Mouse (Mus musculus) G1E-ER4 (cell line): ENCODE data around the gene Acss1. TPM values are rescaled to one million over a fixed set of nuclear protein-coding genes. Genes with fewer than 3 reads are reported as not detected.

ENCODE experiments used
- GATA1 ChIP-seq: IDR thresholded peaks from one replicate; pipeline ENCODE4 v1.8.0; 2012; ENCODE audit warnings: low read length, inconsistent platforms
- polyA plus RNA-seq: library from polyadenylated mRNA; stranded (reverse); fragments of >175 nt; gene quantifications from 2 replicates; pipeline ENCODE4 v1.2.3, GENCODE M21; 2012

Gene Acss1
- polyA plus RNA-seq, 1 experiment: 34.7 TPM

DNA sequence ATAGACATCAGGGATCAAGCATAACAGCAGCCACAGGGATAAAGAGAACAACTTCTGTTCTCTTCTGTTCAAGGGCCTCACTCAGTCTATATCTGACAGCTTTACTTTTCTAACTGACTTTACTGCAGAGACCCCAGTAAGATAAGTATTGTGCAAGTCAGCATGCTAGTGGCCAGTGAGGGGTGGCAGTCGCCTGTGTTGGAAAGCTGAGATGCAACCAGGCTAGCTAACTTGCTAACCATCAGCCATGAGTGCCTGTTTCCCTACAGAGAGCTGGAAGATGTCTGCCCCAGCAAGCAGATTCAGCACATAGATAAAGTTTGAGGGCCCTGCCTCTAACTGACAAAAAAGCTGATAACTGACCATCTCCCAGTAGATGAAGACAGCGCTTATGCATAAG, 97.5 kb downstream of the Acss1 start:
- no peak for TF ChIP-seq GATA1

DNA sequence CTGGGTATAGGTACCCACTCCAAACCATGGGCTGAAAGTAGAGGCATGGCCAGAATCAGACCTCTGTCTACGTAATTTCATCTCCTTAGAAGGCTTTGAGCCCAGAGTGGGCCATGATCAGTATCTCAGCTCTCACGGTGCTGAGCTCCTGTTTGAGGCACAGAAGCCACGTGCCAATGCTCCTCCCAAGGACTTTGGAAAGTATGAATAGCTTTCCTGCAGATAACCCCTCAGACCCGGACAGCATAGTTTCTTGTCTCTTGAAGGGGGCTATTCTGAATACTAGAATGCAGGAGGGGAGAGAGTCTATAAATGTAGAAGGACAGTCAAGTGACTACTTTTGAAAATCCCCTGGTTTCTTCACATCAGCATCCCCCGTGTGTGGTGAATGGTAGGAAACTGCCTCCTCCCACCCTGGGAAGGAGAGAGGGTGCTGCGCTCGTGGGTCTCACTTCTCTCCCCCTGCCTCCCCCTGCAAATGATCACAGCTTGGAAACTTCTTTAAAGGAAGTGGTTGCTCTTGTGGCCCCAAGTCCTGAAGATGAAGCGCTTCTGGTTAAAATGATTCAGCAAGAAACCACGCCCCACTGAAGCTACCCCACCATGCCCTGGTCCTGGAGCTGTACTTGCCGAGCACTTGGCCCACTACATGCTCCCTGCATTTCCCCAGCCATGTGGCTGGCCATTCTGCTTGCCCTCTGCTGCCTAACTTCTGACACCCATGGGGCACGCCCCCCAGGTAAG, 98.3 kb downstream of the Acss1 start, which contains the start of gene Cst7:
Gene Cst7, plus strand, starts transcription at position 569 of the 744 bp plus-strand sequence.
- TF ChIP-seq GATA1: no peak

Other genes starting within 250 kb of the Acss1 start
- not detected in 2 replicates for gene Zfp442, start 217.0 kb downstream of the Acss1 start, polyA plus RNA-seq
- 0.23 TPM in 1 of 2 replicates, not detected in the other for gene Zfp345, start 183.4 kb downstream of the Acss1 start, polyA plus RNA-seq
- gene Cst7, start 98.1 kb downstream of the Acss1 start, polyA plus RNA-seq: 0.33 and 0.37 TPM in 2 replicates
- 49.8 and 56.2 TPM in 2 replicates for gene Apmap, start 59.9 kb downstream of the Acss1 start, polyA plus RNA-seq
- not detected in 2 replicates for gene Vsx1, start 20.9 kb upstream of the Acss1 start, polyA plus RNA-seq
- gene Entpd6, start 80.5 kb upstream of the Acss1 start, polyA plus RNA-seq: 26.9 and 35.3 TPM in 2 replicates
- 4.3 and 7.0 TPM in 2 replicates for gene Pygb, start 118.2 kb upstream of the Acss1 start, polyA plus RNA-seq
- gene Abhd12, start 236.2 kb upstream of the Acss1 start, polyA plus RNA-seq: 27.8 and 38.3 TPM in 2 replicates
- 23.6 and 23.9 TPM in 2 replicates for gene Gins1, start 236.9 kb upstream of the Acss1 start, polyA plus RNA-seq